Mouse (Mus musculus) liver, embryonic 14.5 days (tissue): ENCODE results near the gene Clta.

Source experiments
- CTCF ChIP-seq: IDR thresholded peaks from 2 replicates; pipeline ENCODE4 v1.5.1; 2016; ENCODE audit warnings: antibody characterized with exemption, low read depth, control low read depth
- EP300 ChIP-seq: IDR thresholded peaks from 2 replicates; pipeline ENCODE4 v1.6.1; 2016; ENCODE audit warnings: antibody characterized with exemption, low read depth

- no peak for TF ChIP-seq CTCF
- no peak for TF ChIP-seq EP300
Observed at GRCm38 (mm10) chr4:43973526-43973981, 30.7 kb upstream of the Clta start.
